Mouse (Mus musculus) CH12.LX (cell line): ENCODE results near the gene Asprv1.

Source experiments
- CTCF ChIP-seq, 2 experiments: IDR thresholded peaks in 1 of 2; conservative IDR thresholded peaks in 1 of 2; 2 replicates each; pipeline ENCODE4 v1.5.1; 2011 to 2012; ENCODE audit warnings: low read depth in 2 of 2, low read length in 2 of 2, improper control_type of control experiment in 1 of 2, inconsistent platforms in 1 of 2, mild to moderate bottlenecking in 1 of 2, moderate library complexity in 1 of 2
- EP300 ChIP-seq: IDR thresholded peaks from 2 replicates; pipeline ENCODE4 v1.6.1; 2011; ENCODE audit warnings: low read length, improper control_type of control experiment
- ETS1 ChIP-seq: conservative IDR thresholded peaks from 2 replicates; pipeline ENCODE4 v1.6.1; 2012; ENCODE audit warnings: low read depth, mild to moderate bottlenecking, inconsistent platforms, low read length, improper control_type of control experiment, moderate library complexity
- NRF1 ChIP-seq: IDR thresholded peaks from 2 replicates; pipeline ENCODE4 v1.6.1; 2014; ENCODE audit warnings: low read depth, mild to moderate bottlenecking, inconsistent platforms, low read length, improper control_type of control experiment, moderate library complexity
- PAX5 ChIP-seq: IDR thresholded peaks from 2 replicates; pipeline ENCODE4 v1.6.1; 2012; ENCODE audit warnings: low read length, inconsistent platforms, mixed read lengths
- POLR2A ChIP-seq: IDR thresholded peaks from 2 replicates; pipeline ENCODE4 v1.6.1; 2011; ENCODE audit warnings: low read depth, mild to moderate bottlenecking, improper control_type of control experiment, low read length
- RAD21 ChIP-seq: IDR thresholded peaks from 2 replicates; pipeline ENCODE4 v1.6.1; 2011; ENCODE audit warnings: low read depth, mild to moderate bottlenecking, low read length, improper control_type of control experiment, moderate library complexity
- TCF12 ChIP-seq: IDR thresholded peaks from 2 replicates; pipeline ENCODE4 v1.6.1; 2014; ENCODE audit warnings: low read depth, mild to moderate bottlenecking, inconsistent platforms, low read length, improper control_type of control experiment
- USF1 ChIP-seq: IDR thresholded peaks from 2 replicates; pipeline ENCODE4 v1.6.1; 2014; ENCODE audit warnings: low read depth, mild to moderate bottlenecking, inconsistent platforms, low read length, improper control_type of control experiment
- ZC3H11A ChIP-seq: IDR thresholded peaks from 2 replicates; pipeline ENCODE4 v1.6.1; 2012; ENCODE audit warnings: low read depth, mild to moderate bottlenecking, inconsistent platforms, low read length, improper control_type of control experiment
- ZNF384 ChIP-seq: IDR thresholded peaks from 2 replicates; pipeline ENCODE4 v1.6.1; 2012; ENCODE audit warnings: low read depth, low read length, improper control_type of control experiment, inconsistent platforms

- TF ChIP-seq TCF12 (no peak), USF1 (no peak), CTCF (conservative IDR thresholded peaks at IDR 0.05 in 1 of 2, IDR thresholded peaks at IDR 0.05 in 1 of 2; ENCODE audit: low read depth in 2 of 2, low read length in 2 of 2) (no peak), EP300 (no peak), ZNF384 (no peak), POLR2A (no peak), PAX5 (no peak), ZC3H11A (no peak), ETS1 (no peak), RAD21 (no peak), NRF1 (no peak)
These were observed 3.6 kb upstream of the Asprv1 start for GRCm38 (mm10) chr6:86624074-86625030.
